Mouse (Mus musculus) right cerebral cortex, postnatal 25 days (tissue): ENCODE data around the gene Gpr179.

Experiments
- DNase-seq: peaks from one replicate; pipeline ENCODE4 v3.0.0; 2022

The Gpr179 gene

GRCm38 (mm10) chr11:97285852-97286775 is 65.8 kb downstream of the Gpr179 start:
- DNase-seq: no peak

GRCm38 (mm10) chr11:97284854-97285253 is 67.0 kb downstream of the Gpr179 start:
- no peak for DNase-seq

GRCm38 (mm10) chr11:97282179-97282578 is 69.7 kb downstream of the Gpr179 start:
- no peak for DNase-seq
